Mouse (Mus musculus) left cerebral cortex, postnatal 36 days (tissue): ENCODE measurements around the gene Mmrn2. TPM values are rescaled to one million over a fixed set of nuclear protein-coding genes. Genes with fewer than 3 reads are reported as not detected.
A peak's percentile ranks its signal among the peaks of the same experiment; 100 is the strongest.
"Not testable (repeated sequence)": the region's sequence is repeated elsewhere in the genome, so short reads cannot be mapped to it uniquely, and the experiment has no call there.

Experiments used
- DNase-seq, 2 experiments: peaks; one replicate each; pipeline ENCODE4 v3.0.0; 2021 to 2022; ENCODE audit warnings: low spot score in 2 of 2, mixed read lengths in 1 of 2
- intact Hi-C: fragments of 180-260 bp; cut with DNase I; formaldehyde crosslinking; loops from one replicate; pipeline ENCODE4 v1.15.1; 2025
- total RNA-seq, 2 experiments: library from RNA; stranded (reverse); gene quantifications; 2 replicates each; pipeline ENCODE4 v1.2.3; 2021

Gene Mmrn2
- total RNA-seq, 2 experiments from 2014 or later, result 3.6 to 3.8 TPM

DNA sequence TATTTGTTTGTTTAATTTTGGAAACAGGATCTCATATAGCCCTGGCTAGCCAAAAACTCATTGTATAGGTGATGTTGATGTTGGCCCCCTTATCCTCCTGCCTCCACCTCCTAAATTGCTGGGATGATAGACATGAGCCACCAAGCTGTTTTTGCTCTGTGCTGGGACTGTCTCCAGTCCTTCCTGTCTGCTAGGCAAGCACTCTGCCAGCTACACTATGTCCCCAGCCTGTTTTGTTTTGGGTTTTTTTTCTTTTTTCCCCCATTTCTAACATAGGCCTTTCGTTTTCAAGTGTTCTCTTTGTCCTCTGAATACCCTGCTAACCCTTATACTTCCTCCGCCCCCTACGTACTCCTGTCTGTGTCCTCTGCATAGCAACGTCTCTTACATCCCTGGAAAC, 18.0 kb downstream of the Mmrn2 start:
- no peak for DNase-seq
- intact Hi-C loops, result no loop called here

- DNase-seq, result no peak
- intact Hi-C loops, result no loop called here
These were observed 22.6 kb downstream of the Mmrn2 start for GRCm38 (mm10) chr14:34397871-34398270.

- intact Hi-C loops, result no loop called here
- no peak for DNase-seq
These were observed 23.6 kb downstream of the Mmrn2 start for GRCm38 (mm10) chr14:34398901-34399300.

GRCm38 (mm10) chr14:34399301-34399700, 24.0 kb downstream of the Mmrn2 start:
- intact Hi-C loops, result no loop called here

DNA sequence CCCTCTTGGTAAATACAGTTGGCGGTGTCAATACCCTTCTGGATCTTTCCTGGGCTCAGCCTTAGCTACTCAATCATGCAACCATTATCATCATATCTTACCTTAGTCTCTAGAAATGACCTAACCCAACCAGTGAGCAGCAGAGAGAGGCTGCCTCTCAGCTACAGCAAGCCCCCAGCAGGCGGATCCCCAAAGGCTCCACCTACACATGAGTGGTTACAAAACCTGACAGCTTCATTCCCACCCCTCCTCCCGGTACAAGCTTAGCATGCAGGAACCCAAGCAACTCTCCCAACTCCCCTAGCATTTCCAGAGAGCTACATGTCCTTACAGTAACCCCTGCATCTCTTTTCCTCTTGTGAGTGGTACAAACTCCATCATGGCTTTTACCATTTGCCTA, 24.8 kb downstream of the Mmrn2 start:
- DNase-seq, result no peak
- intact Hi-C loops, result no loop called here

More at GRCm38 (mm10) chr14:34399301-34399700, 24.0 kb downstream of the Mmrn2 start:
- DNase-seq, result no peak

DNA sequence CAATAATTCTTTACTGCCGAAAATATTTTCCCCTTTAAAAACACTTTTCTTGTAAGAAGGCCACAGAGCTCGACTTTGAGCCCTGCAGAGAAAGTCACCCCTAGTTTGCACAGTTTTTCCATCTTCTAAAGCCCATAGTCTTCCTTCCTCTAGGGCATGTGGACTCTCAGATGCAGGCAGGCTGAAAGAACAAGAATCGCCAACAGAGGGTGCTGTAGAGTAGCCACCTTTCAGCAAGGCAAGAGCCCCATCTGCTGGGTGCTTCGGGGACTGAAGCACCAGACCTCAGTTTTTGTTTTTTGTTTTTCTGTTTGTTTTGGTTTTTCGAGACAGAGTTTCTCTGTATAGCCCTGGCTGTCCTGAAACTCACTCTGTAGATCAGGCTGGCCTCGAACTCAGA, 25.9 kb downstream of the Mmrn2 start:
- intact Hi-C loops, result loop anchor here (1.0 kb wide), 1 partner anchor 29 kb away; no protein-coding TSS in a partner anchor
- peak; percentile 37 to 52 for DNase-seq

DNA sequence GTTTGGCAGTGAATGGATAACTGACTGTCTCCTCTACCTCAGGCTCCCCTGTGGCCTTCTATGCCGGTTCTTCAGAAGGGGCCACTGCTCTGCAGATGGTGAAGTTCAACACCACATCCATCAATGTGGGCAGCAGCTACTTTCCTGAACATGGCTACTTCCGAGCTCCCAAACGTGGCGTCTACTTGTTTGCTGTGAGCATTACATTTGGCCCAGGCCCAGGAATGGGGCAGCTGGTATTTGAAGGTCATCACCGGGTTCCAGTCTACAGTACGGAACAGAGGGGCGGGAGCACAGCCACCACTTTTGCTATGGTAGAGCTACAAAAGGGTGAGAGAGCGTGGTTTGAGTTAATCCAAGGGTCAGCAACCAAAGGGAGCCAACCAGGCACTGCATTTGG, 27.6 kb downstream of the Mmrn2 start:
- DNase-seq, result no peak
- intact Hi-C loops, result no loop called here

DNA sequence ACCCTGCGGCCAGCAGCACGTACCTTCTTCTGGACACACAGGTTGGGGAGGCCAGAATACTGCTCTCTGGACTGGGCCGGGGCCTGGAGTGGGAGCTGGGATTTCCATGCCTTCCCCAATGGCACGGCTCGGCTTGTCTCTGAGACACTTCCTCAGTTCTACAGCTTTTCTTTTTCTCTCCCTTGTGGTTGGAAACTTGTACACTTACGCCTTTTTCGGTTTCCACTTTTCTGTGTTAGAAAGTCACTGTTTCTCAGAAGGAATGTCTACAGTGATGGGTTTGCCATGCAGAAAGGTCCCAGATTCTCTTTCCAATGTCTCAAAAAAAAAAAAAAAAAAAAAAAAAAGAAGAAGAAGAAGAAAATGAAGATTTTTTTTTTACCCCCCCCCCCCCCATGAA, 28.2 kb downstream of the Mmrn2 start:
- no peak for DNase-seq
- intact Hi-C loops, result no loop called here

DNA sequence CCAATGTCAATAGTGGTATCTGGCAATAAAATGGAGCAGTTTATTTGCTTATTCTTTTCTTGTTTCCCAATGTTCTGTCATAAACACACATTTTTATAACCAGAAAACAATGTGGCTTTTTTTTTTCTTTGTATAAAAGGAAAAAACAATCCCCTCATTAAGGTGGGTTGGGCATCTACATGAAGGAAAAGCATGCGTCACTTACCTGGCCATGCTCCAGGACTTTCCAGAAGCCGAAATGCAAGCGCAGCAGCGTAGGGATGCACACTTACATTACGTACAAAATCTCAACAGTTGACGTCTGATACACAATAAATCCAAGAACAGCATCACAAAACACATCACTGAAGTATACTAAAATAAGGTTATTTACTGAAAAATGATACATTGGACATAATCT, 35.5 kb downstream of the Mmrn2 start:
- DNase-seq, result no peak
- intact Hi-C loops, result no loop called here

DNA sequence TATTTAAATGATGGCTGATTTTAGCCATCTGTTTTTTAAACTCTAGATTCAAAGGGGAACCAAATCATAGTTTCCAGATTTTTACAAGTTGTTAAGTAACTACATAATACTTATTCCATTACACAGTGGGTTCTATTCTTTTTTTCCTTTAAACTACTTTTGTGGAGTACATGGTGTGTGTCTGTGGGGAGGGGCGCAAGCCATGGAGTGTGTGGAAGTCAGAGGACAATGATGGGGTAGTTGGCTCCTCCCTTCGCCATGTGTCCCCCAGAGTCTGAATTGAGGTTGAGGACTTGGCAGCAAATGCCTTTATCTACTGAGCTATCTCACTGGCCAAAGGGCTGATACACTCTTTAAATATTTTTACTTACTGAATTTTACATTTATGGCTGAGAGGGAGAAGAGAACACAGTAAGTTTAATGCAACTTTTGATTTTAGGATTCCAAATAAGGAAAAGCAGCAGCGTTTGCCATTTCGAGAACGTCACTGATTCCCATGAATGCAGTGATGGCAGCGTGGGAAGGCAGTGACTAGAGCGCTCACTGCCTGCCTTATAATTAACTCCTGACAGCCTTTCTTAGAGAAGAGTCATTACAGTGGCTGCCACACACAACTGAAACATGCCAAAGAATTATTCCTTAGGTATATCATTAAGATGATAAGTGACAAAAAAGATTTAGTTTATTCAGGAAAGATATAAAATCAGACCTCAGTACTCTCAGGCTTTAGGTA, 37.1 kb downstream of the Mmrn2 start:
- intact Hi-C loops, result no loop called here
- DNase-seq, result no peak

- intact Hi-C loops, DNase-seq: not testable (repeated sequence)
These were observed 41.7 kb downstream of the Mmrn2 start for GRCm38 (mm10) chr14:34416946-34417345.

DNA sequence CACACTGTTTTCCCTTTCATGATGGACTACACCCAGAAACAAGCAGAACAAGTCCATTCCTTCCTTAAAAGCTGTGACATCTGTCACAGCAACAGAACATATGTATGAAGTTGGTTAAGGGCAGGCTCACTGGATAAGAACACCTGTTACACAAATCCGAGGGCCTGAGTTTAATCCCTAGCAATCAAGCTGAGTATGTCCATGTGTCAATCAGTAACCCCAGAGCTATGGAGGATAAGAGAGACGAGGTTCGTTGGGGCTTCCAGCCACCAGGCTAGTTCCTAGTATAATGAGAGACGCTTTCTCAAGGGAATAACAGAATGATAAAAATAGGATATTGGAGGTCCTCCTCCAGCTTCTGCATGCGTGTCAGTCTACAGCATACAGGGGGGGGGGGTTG, 42.2 kb downstream of the Mmrn2 start:
- no peak for DNase-seq
- intact Hi-C loops, result no loop called here

GRCm38 (mm10) chr14:34421078-34421477, 45.8 kb downstream of the Mmrn2 start:
- no peak for DNase-seq
- intact Hi-C loops, result no loop called here

DNA sequence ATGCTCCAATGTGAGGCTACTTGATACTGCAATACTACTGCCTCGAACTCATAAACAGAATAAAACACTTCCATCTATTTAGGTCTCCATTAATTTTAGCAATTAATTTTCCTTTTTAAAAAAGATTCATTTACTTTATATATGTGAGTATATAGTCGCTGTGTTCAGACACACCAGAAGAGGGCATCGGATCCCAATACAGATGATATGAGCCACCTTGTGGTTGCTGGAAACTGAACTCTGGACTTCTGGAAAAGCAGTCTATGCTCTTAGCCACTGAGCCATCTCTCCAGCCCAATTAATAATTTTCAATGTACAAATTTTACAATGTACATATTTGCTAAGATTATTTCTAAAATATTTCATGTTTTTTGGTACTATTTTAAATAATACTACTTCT, 53.0 kb downstream of the Mmrn2 start:
- intact Hi-C loops, result no loop called here
- no peak for DNase-seq

GRCm38 (mm10) chr14:34429069-34429468, 53.8 kb downstream of the Mmrn2 start:
- DNase-seq, result no peak
- intact Hi-C loops, result no loop called here

GRCm38 (mm10) chr14:34440526-34441066, 65.3 kb downstream of the Mmrn2 start:
- intact Hi-C loops, result loop anchor here (5.0 kb wide), 1 partner anchor 62 kb away; the partner anchor contains the start of gene Bmpr1a
- DNase-seq, result no peak

DNA sequence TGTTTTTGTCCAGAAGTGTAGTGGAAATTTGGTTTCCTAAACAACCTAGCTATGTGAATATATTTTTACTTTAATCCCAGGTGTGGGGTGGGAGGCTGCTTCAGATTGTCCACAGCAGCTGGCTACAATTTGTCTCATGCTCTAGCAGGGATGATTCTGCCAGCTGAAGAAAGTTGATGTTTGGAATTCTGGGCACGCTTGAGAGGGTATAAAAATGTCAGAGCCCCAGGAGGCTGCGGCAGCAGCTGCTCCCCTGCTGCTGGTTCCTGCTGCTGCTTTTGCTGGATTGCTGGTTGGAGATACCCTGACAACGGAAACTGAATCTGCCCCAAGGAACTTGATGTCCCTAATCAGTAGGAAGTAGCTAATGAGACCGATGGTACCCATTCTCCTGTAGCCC, 67.3 kb downstream of the Mmrn2 start:
- intact Hi-C loops, result loop anchor here (5.0 kb wide), 1 partner anchor 60 kb away; the partner anchor contains the start of gene Bmpr1a
- no peak for DNase-seq

DNA sequence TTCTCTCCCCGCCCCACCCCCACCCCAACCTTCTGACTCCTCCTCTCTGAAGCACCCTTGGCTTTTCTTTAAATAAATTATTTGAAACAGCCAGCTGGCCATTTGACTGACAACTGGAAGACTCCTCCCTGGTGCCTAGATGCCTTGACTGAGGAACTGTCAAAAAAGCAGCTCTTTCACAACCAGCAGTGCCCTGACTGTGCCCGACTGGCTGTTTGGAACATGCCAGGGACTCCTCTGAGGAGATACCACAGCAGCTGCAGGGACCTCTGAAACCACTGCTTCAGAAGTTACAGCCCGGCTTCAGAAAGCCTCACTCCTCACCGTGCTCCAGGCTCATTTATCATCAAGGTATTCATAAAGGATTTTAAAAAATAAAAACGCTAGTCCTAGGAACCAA, 69.1 kb downstream of the Mmrn2 start:
- DNase-seq, result no peak
- intact Hi-C loops, result loop anchor here (5.0 kb wide), 1 partner anchor 58 kb away; the partner anchor contains the start of gene Bmpr1a

GRCm38 (mm10) chr14:34444924-34445323, 69.7 kb downstream of the Mmrn2 start:
- DNase-seq, result no peak
- intact Hi-C loops, result loop anchor here (5.0 kb wide), 1 partner anchor 57 kb away; the partner anchor contains the start of gene Bmpr1a

GRCm38 (mm10) chr14:34445348-34445747, 70.1 kb downstream of the Mmrn2 start:
- intact Hi-C loops, result no loop called here
- no peak for DNase-seq

- DNase-seq, result no peak
- intact Hi-C loops, result no loop called here
These were observed 71.4 kb downstream of the Mmrn2 start for GRCm38 (mm10) chr14:34446624-34447023.
